Mouse (Mus musculus): Measurements from ENCODE around the gene Gm19426.

DNA sequence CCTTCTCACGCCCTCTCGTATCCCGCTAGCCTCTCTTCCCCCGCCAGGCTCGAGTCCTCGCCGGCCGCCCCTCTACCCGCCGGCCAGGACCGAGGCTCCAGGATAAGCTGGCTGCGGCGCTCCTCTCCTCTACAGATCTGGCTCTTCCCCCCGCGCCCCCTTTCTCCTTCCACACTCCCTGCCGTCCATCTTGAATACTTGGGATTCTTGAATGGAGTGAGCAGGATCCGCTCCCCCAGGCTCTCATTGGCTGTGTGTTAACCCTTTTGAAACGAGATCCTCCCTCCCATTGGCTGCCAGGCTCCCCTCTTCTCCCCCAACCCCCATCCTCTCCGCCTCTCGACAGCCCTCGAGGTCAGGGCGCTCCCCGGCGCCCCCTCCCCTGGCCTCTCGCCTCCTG, at the start of gene Gm19426:
- no peak for TF ChIP-seq GATA1 (IDR thresholded peaks at IDR 0.05; ENCODE audit: borderline replicate concordance, low read length)
- TF ChIP-seq FLI1 (IDR thresholded peaks at IDR 0.05; ENCODE audit: low read length), result no peak
